Mouse (Mus musculus) cerebellum, postnatal 36 days (tissue): ENCODE results near the gene Bex2.
A peak's percentile ranks its signal among the peaks of the same experiment; 100 is the strongest.

Experiments
- DNase-seq, 2 experiments: peaks; one replicate each; pipeline ENCODE4 v3.0.0; 2021 to 2022; ENCODE audit warnings: mixed read lengths in 2 of 2

The Bex2 gene

DNA sequence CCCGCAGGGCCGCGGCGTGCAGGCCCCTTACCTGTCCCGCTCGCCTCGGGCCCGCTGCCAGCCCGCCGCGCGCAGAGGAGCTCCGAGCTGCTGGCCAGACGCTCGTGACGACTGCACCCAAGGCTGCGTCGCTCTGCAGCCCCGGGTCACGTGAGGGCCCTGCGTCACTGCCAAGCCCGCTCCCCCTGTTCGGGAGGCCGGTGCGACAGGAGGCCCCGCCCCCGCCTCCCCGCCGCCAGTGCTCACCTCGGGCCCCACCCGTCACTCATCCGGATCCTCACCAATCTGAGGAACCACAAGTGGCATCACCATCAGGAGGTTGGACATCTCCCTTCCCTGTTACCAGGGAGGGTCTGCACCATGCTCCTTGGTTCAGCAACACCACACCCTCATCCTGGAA is at the start of gene Bex2:
Gene Bex2, minus strand, starts transcription at position 217 of the 400 bp plus-strand sequence.
- peak; percentile 31 to 66 for DNase-seq

DNA sequence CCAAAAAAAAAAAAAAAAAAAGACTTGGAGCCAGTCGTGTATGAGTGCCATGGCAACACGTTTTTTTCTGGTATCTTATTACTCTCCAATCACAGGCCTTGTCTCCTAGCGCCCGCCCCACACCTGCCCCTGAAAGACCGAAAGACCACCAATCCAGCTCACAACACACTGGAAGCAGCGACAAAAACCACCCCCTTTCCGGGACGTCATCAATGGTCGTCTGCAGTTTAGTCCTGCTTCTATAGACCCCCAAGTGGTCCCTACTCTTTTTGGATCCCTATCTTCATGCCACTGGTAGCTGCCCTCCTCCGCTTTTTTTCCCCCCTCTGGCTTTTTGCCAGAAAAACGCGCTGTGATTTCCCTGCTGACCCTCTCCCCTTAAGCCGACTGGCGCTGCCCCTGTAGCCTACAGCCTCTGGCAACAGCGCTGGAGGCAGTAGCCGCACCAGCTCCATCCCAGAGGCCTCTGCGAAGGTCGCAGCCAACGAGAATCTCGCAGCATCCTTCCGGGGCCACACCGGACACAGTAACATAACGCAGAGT is 47.5 kb upstream of the Bex2 start:
- peak; percentile 60 to 70 for DNase-seq

DNA sequence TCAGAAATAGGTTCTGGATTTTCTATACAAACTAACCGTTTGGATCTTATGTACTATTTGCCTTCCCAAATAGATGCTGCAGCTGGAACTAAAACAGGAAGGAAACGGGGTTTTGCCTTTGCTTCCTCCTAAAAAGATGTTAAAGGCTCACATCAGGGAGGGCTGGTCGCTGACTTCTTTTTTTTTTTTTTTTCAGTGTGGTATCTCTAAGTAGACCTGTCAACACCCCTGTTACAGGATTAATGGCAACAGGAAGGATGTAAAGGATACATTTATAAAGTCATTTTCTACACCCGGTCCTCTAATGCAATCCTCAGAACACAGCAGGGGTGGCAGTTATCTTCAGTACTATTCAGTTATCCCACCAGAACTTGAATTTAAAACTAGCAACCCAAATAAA is 47.0 kb upstream of the Bex2 start:
- no peak for DNase-seq

DNA sequence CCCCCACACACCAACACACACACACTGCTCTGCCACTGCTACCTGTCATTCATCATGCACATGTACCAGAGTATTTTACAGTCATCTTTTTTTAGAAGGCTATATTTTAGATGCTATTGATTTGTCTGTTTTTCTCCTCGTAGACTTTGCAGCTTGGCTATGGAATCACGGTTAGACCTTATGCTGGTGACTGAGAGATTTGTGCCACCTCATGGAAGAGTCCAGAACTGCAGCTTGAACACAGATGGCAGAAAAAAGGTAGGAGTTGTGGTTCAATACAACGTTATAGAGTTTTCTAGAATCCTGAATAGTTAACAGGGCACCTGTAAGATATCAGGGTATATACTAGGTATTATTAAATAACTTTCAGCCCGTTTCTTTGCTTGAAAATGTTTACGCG is 39.9 kb upstream of the Bex2 start:
- DNase-seq: peak; percentile 65 to 73

DNA sequence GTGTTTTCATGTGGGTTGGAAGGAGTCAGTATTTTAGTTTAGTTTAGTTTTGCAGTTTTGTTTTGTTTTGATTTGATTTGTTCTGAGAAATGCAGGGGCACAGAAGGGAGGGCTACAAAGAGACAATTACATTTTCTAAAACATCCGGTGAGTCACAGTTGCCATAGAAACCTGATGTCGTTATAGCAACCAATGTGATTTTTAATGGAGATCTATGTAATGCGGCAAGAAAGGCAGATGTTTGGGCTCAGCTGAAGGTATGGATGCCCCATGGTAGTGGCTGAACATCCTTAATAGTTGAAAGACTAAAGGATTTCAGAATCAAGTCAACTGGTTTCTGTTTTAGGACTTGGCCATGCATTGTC is 36.7 kb upstream of the Bex2 start:
- no peak for DNase-seq

DNA sequence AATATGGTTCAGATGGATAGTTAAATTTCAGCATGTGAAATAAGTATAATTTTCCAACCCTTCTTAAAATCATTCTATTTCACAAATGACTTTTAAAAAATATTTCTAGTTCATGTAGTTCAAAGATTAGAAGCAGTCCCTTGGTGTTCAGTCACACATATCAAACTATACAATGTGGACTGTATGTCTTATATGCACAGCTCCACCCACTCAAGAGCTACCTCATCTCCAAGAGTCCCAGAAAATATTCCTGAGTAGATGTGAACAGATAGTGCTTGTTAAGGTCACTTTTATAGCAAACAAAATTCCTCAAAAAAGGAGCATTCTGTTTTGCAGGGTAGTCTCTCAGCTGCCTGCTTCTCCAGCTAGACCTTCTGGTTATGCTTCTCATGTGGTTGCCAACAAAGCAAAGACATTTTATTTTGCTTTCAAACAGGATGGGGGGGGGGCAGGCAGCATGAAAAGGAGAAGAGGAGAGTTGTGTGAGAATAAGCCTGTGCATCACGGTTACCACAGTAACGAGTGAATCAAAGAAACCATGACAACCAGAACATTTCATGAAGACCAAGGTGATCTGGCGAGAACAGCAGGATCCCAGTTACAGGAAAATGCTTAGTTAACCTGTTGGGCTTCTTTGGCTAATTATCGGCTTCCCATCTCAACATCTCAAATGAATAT is 36.1 kb upstream of the Bex2 start:
- no peak for DNase-seq

DNA sequence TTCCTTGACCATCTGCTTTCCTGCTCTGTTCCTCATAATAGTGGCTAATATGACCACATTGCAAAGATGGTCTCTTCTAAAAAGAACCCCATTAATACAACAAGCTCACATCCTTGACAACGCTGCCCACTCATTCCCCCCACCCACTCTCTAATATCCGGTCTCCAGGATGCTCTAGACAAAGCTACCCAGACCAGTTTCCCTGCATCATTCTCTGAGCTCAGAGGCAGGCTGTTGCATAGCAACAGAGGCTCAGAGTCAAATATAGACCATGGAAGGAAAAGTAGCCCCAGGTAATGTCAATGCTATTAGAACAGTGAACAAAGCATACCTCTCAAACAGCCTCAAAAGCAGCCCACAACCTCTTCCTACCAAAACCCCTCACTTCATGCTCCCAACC is 26.4 kb upstream of the Bex2 start:
- DNase-seq: no peak

DNA sequence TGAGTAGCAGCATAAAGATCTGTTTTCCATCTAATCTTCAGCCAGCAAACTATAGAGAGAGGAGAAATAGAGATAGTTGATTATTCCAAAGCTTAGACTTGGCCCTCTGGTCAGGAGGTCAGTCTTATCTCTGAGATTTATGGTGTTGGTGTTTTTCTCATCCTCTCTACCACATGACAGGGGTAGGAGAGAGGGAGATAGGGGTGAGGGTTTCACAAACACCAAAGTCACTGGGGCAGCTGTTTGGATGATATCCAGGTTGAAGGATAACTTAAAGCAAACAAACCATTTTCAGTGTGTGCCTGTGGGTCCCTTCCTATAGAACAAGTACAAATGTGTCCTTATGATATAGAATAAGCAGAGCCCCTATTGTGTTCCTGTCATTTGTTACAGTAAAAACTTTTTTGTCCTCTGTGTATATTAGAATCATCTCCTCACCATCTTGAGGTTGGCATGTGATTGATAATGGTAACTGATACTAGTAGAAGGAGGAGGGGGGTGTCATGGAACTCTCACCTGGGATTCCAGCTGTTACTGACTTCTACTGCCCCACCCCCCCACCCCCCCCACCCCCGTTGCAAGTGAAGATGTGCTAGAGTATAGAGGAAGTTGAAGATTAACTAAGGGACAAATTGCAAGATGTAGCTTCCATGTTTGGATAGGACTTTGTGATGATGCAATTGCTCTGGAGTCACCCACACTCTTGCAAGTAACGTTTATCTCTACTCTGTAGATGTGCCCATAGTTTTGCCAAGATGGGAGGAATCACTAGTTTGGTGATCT is 24.7 kb upstream of the Bex2 start:
- DNase-seq: no peak

DNA sequence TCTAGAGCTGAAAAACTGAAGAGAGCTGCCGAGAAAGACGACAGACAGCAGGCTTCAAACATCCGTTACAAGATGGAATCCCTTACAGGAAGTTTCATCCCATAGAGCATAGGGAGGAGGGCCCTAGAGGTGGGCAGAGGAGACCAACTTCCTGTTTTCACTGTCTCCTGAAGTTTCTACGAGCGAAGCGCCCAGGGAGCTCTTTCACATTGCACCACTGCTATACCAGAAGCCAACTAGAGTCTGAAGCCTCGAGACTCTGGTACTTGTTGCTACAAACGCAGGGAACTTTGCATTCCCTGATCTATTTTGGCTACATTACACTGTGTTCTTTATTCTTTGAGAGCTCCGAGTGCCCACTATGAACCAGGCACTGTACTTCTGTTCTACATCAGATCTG is 17.1 kb upstream of the Bex2 start, which contains the start of gene Nxf3:
Gene Nxf3, minus strand, starts transcription at position 101 of the 400 bp plus-strand sequence.
- no peak for DNase-seq

DNA sequence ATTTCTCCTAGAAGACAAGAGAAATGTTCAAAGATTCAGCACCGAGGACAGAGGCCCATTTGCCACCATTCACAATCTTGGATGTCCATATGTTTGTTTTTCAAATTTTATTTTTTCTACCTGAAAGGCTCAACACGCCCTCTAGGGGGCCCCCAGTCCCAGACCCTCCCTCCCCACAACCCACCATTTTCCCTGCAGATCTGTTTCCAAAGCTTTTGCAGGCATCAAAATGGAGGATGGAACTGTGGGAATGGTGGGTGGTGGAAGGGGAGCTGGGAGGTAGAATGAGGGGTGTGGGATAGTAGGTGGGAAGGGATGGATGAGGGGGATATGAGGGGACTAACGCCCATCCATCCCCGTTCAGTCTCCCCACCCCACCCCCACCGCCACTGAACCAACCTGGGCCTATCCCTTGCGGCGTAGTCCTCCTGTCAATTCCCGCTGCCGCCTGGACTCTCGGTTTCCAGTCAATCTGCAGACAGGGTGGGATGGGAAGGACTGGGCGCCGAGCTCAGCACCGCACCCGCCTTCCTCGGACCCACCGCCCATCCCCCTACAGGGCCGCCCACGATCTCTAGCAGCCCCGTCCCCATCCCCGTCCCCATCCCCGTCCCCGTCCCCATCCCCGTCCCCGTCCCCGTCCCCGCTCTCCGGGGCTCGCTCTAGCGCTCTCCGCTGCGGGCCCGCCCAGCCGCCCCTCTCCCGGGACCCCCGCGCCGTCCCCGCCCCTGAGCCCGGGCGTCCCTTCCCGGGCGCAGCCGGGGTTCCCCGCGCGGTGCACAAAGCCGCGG is 640 bp downstream of the Bex2 start:
- peak; percentile 28 to 29 for DNase-seq

DNA sequence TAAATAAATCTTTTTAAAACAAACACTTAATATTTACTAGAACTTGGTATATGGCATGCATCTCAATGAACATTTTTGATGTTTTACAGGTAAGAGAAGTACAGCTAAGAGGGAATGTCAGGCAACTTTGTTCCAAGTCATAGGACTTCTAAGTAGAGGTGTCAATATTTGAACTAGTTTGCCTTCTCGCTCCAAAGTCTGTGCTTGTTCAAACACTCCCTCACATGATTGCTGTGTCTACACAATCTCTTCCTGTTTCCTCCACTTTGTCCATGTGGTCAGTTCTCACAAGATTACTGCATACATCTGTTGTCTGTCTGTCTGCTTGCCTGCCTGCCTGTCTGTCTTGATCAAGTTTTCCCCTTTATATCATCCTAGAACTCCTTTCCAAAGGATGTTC is 7.3 kb downstream of the Bex2 start:
- DNase-seq: no peak

DNA sequence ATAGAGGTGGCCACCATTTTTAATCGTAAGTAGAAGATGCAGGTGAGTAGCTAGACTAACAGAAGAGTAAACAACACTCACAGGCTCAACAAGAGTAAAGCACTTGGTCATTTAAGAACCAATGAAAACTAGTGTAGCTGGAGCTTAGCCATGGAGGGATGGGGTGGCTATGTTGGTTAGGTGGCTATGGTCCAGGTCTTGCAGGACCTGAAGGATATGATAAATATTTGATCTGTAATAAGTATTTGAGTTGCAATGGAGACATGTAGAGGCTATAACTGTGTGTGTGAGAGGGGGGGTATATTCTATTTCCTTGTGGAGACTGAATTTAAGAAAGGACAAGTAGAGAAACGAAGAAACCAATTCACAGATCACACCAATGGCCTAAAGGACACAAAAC is 16.8 kb downstream of the Bex2 start:
- no peak for DNase-seq

DNA sequence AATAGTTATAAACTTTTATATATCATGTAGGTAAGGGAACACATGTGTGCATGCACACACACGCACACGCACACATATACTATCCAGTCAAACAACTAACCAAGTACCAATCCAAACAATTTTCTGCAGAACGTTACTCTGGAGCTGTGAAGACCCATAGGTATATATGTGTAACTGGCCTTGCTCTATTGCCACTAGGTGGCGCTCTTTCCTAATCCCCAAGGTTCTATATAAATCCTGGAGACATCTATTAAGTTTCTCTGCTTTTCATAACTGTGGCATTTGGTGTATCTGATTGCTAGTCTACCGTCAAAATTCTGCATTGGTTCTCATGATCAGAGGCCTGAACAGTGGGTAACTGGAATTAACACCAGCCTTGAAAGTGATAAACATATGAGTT is 20.5 kb downstream of the Bex2 start:
- peak; percentile 57 to 72 for DNase-seq

DNA sequence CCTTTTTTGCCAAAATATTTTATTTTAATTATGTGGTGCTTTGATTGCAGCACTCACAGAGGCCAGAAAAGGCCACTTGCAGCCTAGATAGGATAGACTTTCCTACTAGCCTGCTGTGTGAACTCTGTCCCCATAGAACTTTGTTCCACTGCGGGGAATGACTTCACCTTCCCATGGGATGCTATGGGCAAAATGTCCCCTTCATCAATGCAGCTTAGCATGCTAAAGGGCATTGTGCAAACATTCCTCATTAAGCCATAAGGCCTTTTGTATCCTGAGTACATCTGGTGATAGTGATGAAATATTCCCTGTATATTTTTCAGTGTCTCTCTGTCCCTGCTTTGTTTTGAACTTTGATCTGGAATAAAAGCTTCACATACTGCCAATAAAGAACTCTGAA is 24.3 kb downstream of the Bex2 start:
- no peak for DNase-seq

DNA sequence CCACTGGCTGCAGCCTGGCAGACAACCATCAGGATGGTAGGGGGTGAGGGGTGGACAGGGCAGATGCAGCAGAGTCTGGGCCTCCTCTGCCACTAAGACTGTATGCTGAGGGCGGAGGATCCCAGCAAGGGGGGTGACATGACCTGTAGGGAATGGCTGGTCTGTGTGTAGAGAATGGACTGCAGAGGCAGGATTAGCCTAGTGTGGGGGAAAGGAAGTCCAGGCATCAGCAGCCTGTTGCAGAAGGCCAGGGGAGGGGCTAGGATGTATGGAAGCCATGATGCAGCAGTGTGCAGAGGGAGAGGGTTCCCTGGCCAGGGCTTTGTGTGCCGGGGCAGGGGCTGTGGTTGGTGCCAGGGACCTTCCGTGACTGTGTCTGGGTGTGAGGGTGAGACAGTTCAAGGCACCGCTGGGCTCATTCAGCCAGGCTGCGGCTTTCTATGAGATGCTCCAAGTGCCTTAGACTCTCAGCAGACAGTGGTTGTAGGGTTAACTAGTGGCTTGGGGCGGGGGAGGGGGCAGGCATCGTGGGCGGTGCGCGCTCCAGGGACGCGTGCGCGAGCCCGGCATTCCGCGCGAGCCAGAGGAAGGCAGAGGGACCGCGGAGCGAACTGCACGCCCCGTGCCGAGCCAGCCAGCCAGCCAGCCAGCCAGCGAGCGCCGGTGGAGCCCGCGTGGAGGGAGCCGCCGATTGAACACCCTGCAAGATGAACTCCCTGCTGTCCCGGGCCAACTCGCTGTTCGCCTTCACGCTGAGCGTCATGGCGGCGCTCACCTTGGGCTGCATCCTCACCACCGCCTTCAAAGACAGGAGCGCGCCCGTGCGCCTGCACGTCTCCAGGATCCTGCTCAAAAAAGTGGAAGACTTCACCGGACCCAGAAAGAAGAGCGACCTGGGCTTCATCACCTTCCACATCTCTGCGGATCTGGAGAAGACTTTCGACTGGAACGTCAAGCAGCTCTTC is 35.0 kb downstream of the Bex2 start, which contains the start of gene Arxes1:
Gene Arxes1, plus strand, starts transcription at position 569 of the 965 bp plus-strand sequence.
- peak; percentile 51 to 56 for DNase-seq

DNA sequence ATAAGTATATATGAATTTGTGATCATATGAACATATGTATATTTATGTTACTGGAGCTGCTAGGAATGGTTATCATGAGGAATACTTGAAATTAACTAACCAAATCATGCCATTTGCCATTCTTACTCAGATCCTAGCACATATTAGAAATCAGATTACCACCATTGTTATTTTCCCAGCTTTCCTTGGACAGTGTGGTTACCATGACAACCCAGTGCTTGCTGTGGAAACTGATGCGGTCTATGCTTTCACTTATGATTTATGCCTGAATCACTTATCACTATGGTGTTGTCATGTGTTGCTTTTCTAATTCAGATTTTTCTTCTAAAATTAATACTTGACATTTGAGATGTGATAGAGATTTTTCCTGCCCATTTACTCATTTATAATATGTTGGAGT is 37.7 kb downstream of the Bex2 start:
- DNase-seq: no peak
